18 mouse cellular contexts compared by ENCODE assay signal in genomic region chrX:131277555-131277954, GRCm38 (mm10).
A peak's percentile ranks its signal among the peaks of the same experiment; 100 is the strongest.
DNase-seq lines count a peak whose midpoint lies in the region; TF ChIP-seq lines count a peak whose summit lies in the region.
"Had no signal": no experiment of that assay in that cellular context is flagged by ENCODE, and none has a peak within 500 bp of the region (broad histone marks: within the 10 kb centered on the region; RNA-seq: fewer than 3 reads in every experiment).

No protein-coding gene starts in this region.

- peaks cover 0 to 10% of the 10 kb centered on the region in 2 experiments; a peak in 2 of 4 replicates for H3K36me3 ChIP-seq in MEL (ENCODE audit: control insufficient read depth in 1 of 2, insufficient read depth in 2 of 2, low read length in 2 of 2)
- H3K36me3 ChIP-seq: G1E had no signal

- H3K9ac ChIP-seq in MEL (ENCODE audit: control insufficient read depth, low read depth, low read length, poor library complexity, severe bottlenecking), result no peak overlapping the region

- peak; percentile 0 for DNase-seq in CD4-positive helper T cell, adult 2 months (ENCODE audit: low read depth, low spot score)
- peak; percentile 39 for DNase-seq in MEL (ENCODE audit: low read depth, low spot score)
- no peak for DNase-seq in heart, postnatal 25 days (ENCODE audit: low spot score)
- DNase-seq in gastrocnemius, postnatal 25 days, result no peak
- DNase-seq: adrenal gland, adult 2 months; adrenal gland, adult 8-10 months; adrenal gland, postnatal 10 days; adrenal gland, postnatal 14 days; adrenal gland, postnatal 25 days; adrenal gland, postnatal 36 days; B cell, adult 2 months; cerebellum, adult 11 months; cerebellum, adult 11-12 months; cerebellum, adult 18-20 months; cerebellum, adult 2 months; cerebellum, adult 8-10 months had no signal

- no peaks in the 10 kb centered on the region for H3K4me1 ChIP-seq in MEL (ENCODE audit: control insufficient read depth in 1 of 2, insufficient read depth in 2 of 2, low read length in 2 of 2)

- TF ChIP-seq CTCF in MEL (IDR thresholded peaks at IDR 0.05 in 2 of 3, conservative IDR thresholded peaks at IDR 0.05 in 1 of 3; ENCODE audit: control insufficient read depth in 1 of 3, insufficient read depth in 1 of 3, low read depth in 2 of 3, low read length in 3 of 3, poor library complexity in 1 of 3, severe bottlenecking in 1 of 3), result no peak

- H3K9me3 ChIP-seq in MEL (replicated peaks; ENCODE audit: insufficient read depth, low read length), result no peaks in the 10 kb centered on the region
- H3K9me3 ChIP-seq: G1E had no signal

- intact Hi-C loops in heart, postnatal 25 days (cut with DNase I), result no loop called here

- TF ChIP-seq RAD21 in MEL (IDR thresholded peaks at IDR 0.05; ENCODE audit: low read depth, low read length), result no peak

- no peak overlapping the region for H3K4me3 ChIP-seq in MEL (ENCODE audit: control insufficient read depth in 1 of 2, insufficient read depth in 1 of 2, low read depth in 2 of 2, low read length in 2 of 2)

- H3K27ac ChIP-seq in MEL (ENCODE audit: control insufficient read depth, low read depth, low read length), result no peak overlapping the region

- TF ChIP-seq POLR2A in MEL (IDR thresholded peaks at IDR 0.05; ENCODE audit: control insufficient read depth in 1 of 2, insufficient read depth in 1 of 2, low read depth in 1 of 2, low read length in 2 of 2, poor library complexity in 1 of 2), result no peak

- no peaks in the 10 kb centered on the region for H3K79me2 ChIP-seq in MEL (ENCODE audit: control insufficient read depth, insufficient read depth, low read length, poor library complexity)

- TF ChIP-seq EP300 in MEL (IDR thresholded peaks at IDR 0.05; ENCODE audit: low read depth in 1 of 2, low read length in 2 of 2), result peak; percentile 56 to 65

- no peaks in the 10 kb centered on the region for H3K27me3 ChIP-seq in MEL (ENCODE audit: control insufficient read depth in 1 of 2, insufficient read depth in 2 of 2, low read length in 2 of 2)
- H3K27me3 ChIP-seq: CH12.LX had no signal

TF ChIP-seq in MEL, 35 proteins besides CTCF, POLR2A, EP300 and RAD21:
- TF ChIP-seq TCF12 (IDR thresholded peaks at IDR 0.05; ENCODE audit: low read depth, low read length) (peak; percentile 47; the same call in 1 of the 2 replicates), GATA1 (IDR thresholded peaks at IDR 0.05; ENCODE audit: low read depth, low read length) (peak; percentile 48; the same call in 1 of the 2 replicates), SIN3A (IDR thresholded peaks at IDR 0.05; ENCODE audit: low read length) (no peak)

Comparison
In these comparisons a context has a peak if more than half of its experiments do, and no peak if none do; other contexts are left out.
1. DNase-seq: peak in CD4-positive helper T cell, adult 2 months (single experiment) and MEL (single experiment); none in heart, postnatal 25 days (single experiment) and gastrocnemius, postnatal 25 days (single experiment).